Mouse (Mus musculus): Measurements from ENCODE around the gene Them7.

- TF ChIP-seq POLR2A (IDR thresholded peaks at IDR 0.05; ENCODE audit: extremely low read depth, insufficient read depth, low read length), result no peak
- peak; percentile 86 for TF ChIP-seq CTCF (IDR thresholded peaks at IDR 0.05; ENCODE audit: extremely low read depth, insufficient read depth, low read length)
These were observed 110.0 kb downstream of the Them7 start for GRCm38 (mm10) chr2:105333976-105334713.

All from cortical plate, adult 2 months (tissue).